Mouse (Mus musculus): ENCODE measurements at regions not wholly inside any gene's neighbourhood (a gene's known extent, or its start where the extent isn't known, plus 50 kb on each side); places are given as distances from the start of the nearest gene placed in this dataset.

- no peak for DNase-seq
- WGBS, result 92% methylated on average over 15 of the region's 15 CpGs
- no peak overlapping the region for H3K27ac ChIP-seq (ENCODE audit: low read depth)
- H3K4me3 ChIP-seq (ENCODE audit: low read depth, low read length), result no peak overlapping the region
- no peaks in the 10 kb centered on the region for H3K27me3 ChIP-seq (ENCODE audit: insufficient read depth, low read length)
- TF ChIP-seq CTCF (IDR thresholded peaks at IDR 0.05; ENCODE audit: low read depth), result no peak
- H3K4me1 ChIP-seq (ENCODE audit: insufficient read depth), result no peaks in the 10 kb centered on the region
- no peak for ATAC-seq (ENCODE audit: insufficient read depth)
- no peak overlapping the region for H3K4me2 ChIP-seq
- no peaks in the 10 kb centered on the region for H3K36me3 ChIP-seq (ENCODE audit: insufficient read depth)
- no peak overlapping the region for H3K9ac ChIP-seq
- H3K9me3 ChIP-seq (ENCODE audit: low read depth, low read length), result no peaks in the 10 kb centered on the region; the same call in 1 of the 2 replicates
Observed at GRCm38 (mm10) chr10:117536769-117537599, 92.3 kb upstream of the Cpm start.

- WGBS, result 83% methylated on average over 4 of the region's 4 CpGs
- no peak overlapping the region for H3K27ac ChIP-seq (ENCODE audit: low read depth)
- no peak overlapping the region for H3K4me2 ChIP-seq
- no peak for TF ChIP-seq CTCF (IDR thresholded peaks at IDR 0.05; ENCODE audit: low read depth)
- no peaks in the 10 kb centered on the region for H3K4me1 ChIP-seq (ENCODE audit: insufficient read depth)
- H3K36me3 ChIP-seq (ENCODE audit: insufficient read depth), result no peaks in the 10 kb centered on the region
- H3K4me3 ChIP-seq (ENCODE audit: low read depth, low read length), result no peak overlapping the region
- no peak for ATAC-seq (ENCODE audit: insufficient read depth)
- no peak for DNase-seq
- H3K9ac ChIP-seq, result no peak overlapping the region
- H3K9me3 ChIP-seq (ENCODE audit: low read depth, low read length), result no peaks in the 10 kb centered on the region; the same call in 1 of the 2 replicates
- H3K27me3 ChIP-seq (ENCODE audit: insufficient read depth, low read length), result no peaks in the 10 kb centered on the region
Observed at GRCm38 (mm10) chr10:117535843-117536242, 93.5 kb upstream of the Cpm start.

DNA sequence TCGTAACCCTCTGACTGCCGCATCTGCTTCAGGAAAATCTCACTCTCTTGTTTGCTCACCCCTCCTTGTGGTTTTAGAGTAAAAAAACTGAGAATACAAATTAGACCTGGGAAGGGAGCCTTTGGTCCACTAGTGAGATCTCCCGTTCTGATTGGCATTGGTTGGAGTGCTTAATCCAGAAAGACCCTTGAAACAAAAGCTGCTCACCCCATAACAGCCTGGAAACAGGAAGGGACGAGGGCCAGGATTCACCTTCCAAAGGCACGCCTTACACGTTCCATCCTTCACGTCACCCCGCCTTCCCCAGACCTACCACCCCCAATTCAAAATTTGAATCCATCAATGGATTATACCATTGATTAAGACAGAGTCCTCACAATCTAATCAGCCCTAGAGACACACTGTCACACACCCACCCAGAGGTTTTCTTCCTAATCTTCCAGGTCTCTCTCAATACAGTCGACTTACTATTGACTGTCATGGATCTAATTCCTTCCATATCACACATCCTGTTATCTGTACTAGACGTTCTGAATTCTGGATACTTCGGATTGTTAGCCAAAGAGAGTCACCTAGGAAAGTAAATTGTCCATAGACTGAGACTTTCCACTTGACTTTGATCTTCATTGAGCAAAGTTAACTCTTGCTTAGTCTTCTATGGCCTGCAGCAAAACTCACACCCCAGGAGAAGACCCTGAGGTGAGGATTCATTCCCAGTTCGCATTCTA, 94.1 kb upstream of the Cpm start:
- H3K4me2 ChIP-seq, result no peak overlapping the region
- H3K4me3 ChIP-seq (ENCODE audit: low read depth, low read length), result no peak overlapping the region
- no peaks in the 10 kb centered on the region for H3K27me3 ChIP-seq (ENCODE audit: insufficient read depth, low read length)
- no peak for TF ChIP-seq CTCF (IDR thresholded peaks at IDR 0.05; ENCODE audit: low read depth)
- no peaks in the 10 kb centered on the region for H3K36me3 ChIP-seq (ENCODE audit: insufficient read depth)
- ATAC-seq (ENCODE audit: insufficient read depth) (no peak), DNase-seq (no peak)
- H3K9ac ChIP-seq, result no peak overlapping the region
- no peaks in the 10 kb centered on the region for H3K4me1 ChIP-seq (ENCODE audit: insufficient read depth)
- WGBS, result 75% methylated on average over 12 of the region's 12 CpGs
- H3K9me3 ChIP-seq (ENCODE audit: low read depth, low read length), result no peaks in the 10 kb centered on the region; the same call in 1 of the 2 replicates
- no peak overlapping the region for H3K27ac ChIP-seq (ENCODE audit: low read depth)

GRCm38 (mm10) chr10:117534478-117534877, 94.8 kb upstream of the Cpm start:
- no peak for TF ChIP-seq CTCF (IDR thresholded peaks at IDR 0.05; ENCODE audit: low read depth)
- Histone ChIP-seq H3K4me1 (ENCODE audit: insufficient read depth) (no peaks in the 10 kb centered on the region), H3K9me3 (ENCODE audit: low read depth, low read length) (no peaks in the 10 kb centered on the region; the same call in 1 of the 2 replicates), H3K4me2 (no peak overlapping the region), H3K9ac (no peak overlapping the region), H3K36me3 (ENCODE audit: insufficient read depth) (no peaks in the 10 kb centered on the region), H3K27me3 (ENCODE audit: insufficient read depth, low read length) (no peaks in the 10 kb centered on the region), H3K27ac (ENCODE audit: low read depth) (no peak overlapping the region), H3K4me3 (ENCODE audit: low read depth, low read length) (no peak overlapping the region)
- WGBS, result 84% methylated on average over 4 of the region's 4 CpGs
- ATAC-seq (ENCODE audit: insufficient read depth) (no peak), DNase-seq (no peak)

DNA sequence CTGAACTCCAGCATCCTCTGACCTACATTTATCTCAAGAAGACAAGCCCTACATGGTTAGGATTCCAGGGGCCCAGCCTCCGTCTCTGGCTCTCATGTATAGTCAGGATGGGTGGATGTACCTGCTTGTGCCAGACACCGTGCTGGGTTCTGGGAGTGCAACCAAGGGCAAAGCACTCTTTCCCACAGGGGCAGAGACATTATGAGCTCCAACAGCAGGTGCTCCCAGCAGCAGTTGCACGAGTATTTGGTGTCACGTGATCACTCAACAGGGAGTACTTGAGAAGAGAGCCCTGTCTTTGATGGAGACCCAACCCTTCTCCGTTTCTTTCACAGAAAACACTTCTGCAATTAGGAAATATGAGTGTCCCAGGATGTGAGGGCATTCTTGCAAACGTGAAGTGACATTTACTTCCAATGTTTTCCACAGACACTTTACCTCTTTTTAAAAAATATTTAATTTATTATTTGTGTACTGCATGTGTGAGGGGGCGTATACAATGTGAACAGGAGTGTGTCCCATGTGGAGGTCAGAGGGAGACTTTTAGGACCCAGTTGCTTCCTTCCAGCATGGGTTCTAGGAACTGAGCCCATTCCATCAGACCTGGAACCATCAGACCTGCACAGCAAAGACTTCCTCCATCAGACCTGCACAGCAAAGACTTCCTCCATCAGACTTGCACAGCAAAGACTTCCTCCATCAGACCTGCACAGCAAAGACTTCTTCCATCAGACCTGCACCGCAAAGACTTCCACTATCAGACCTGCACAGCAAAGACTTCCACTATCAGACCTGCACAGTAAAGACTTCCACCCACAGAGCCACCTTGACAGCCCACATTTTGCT, 95.5 kb upstream of the Cpm start:
- no peaks in the 10 kb centered on the region for H3K36me3 ChIP-seq (ENCODE audit: insufficient read depth)
- no peak for ATAC-seq (ENCODE audit: insufficient read depth)
- DNase-seq, result no peak
- no peaks in the 10 kb centered on the region for H3K27me3 ChIP-seq (ENCODE audit: insufficient read depth, low read length)
- H3K4me3 ChIP-seq (ENCODE audit: low read depth, low read length), result no peak overlapping the region
- 71% methylated on average over 8 of the region's 8 CpGs for WGBS
- H3K4me2 ChIP-seq, result no peak overlapping the region
- no peaks in the 10 kb centered on the region; the same call in 1 of the 2 replicates for H3K9me3 ChIP-seq (ENCODE audit: low read depth, low read length)
- TF ChIP-seq CTCF (IDR thresholded peaks at IDR 0.05; ENCODE audit: low read depth), result no peak
- no peaks in the 10 kb centered on the region for H3K4me1 ChIP-seq (ENCODE audit: insufficient read depth)
- H3K27ac ChIP-seq (ENCODE audit: low read depth), result no peak overlapping the region
- no peak overlapping the region for H3K9ac ChIP-seq

- WGBS, result 83% methylated on average over 1 of the region's 1 CpGs
- TF ChIP-seq CTCF (IDR thresholded peaks at IDR 0.05; ENCODE audit: low read depth), result no peak
Observed at GRCm38 (mm10) chr10:117532750-117533540, 96.4 kb upstream of the Cpm start.

More at GRCm38 (mm10) chr10:117532750-117533540, 96.4 kb upstream of the Cpm start:
- Histone ChIP-seq H3K4me1 (ENCODE audit: insufficient read depth) (no peaks in the 10 kb centered on the region), H3K9ac (no peak overlapping the region), H3K36me3 (ENCODE audit: insufficient read depth) (no peaks in the 10 kb centered on the region), H3K27ac (ENCODE audit: low read depth) (no peak overlapping the region), H3K4me3 (ENCODE audit: low read depth, low read length) (no peak overlapping the region), H3K4me2 (no peak overlapping the region), H3K9me3 (ENCODE audit: low read depth, low read length) (no peaks in the 10 kb centered on the region; the same call in 1 of the 2 replicates), H3K27me3 (ENCODE audit: insufficient read depth, low read length) (no peaks in the 10 kb centered on the region)
- ATAC-seq (ENCODE audit: insufficient read depth) (no peak), DNase-seq (no peak)

All from lung, embryonic 14.5 days (tissue).